Mouse (Mus musculus) heart, adult 2 months (tissue): ENCODE measurements around the gene Emc10.

Experiments used
- CTCF ChIP-seq: fragments of 200-600 bp; IDR thresholded peaks from 2 replicates; pipeline ENCODE4 v1.8.1; 2022; ENCODE audit warnings: antibody characterized with exemption, mild to moderate bottlenecking, moderate library complexity
- POLR2A ChIP-seq: fragments of 200-500 bp; IDR thresholded peaks from 2 replicates; pipeline ENCODE4 v1.6.1; 2011; ENCODE audit warnings: mild to moderate bottlenecking, low read depth, low read length, control low read depth; ENCODE audit not compliant: insufficient read depth

DNA sequence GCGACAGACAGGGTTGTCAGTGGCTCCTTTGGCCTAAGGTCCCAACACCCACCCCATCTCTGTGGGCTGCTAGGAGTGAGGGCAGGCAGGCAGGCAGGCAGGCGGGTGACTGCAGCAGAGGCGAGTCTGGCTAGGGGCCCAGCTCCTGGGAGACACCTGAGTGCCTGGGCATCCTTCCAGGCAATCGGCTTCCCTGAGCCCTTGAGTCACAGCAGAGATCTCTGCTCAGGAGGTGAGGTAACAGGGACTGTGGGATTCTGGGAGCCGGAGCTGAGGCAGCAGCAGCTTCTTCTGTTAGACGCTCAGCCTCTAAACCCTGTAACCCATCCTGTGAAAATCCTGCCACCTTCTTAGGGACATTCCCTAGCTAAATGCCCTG lies 40.2 kb upstream of the Emc10 start:
- no peak for TF ChIP-seq CTCF
- TF ChIP-seq POLR2A: no peak
